Mouse (Mus musculus) kidney, adult 2 months (tissue): ENCODE results near the gene Ano6. TPM values are rescaled to one million over a fixed set of nuclear protein-coding genes. Genes with fewer than 3 reads are reported as not detected.

Experiments
- DNase-seq: peaks from one replicate; pipeline ENCODE4 v3.0.0; 2021
- H3K27ac ChIP-seq: fragments of 200-500 bp; 2 replicates; pipeline ENCODE4 v1.5.1; 2012; ENCODE audit warnings: low read depth, low read length, control low read depth, inconsistent platforms; ENCODE audit not compliant: insufficient read depth
- H3K27me3 ChIP-seq: fragments of 200-500 bp; replicated peaks from 2 replicates; pipeline ENCODE4 v1.6.1; 2012; ENCODE audit warnings: mild to moderate bottlenecking, moderate library complexity, low read length, inconsistent platforms; ENCODE audit not compliant: control insufficient read depth, insufficient read depth
- H3K36me3 ChIP-seq: fragments of 200-500 bp; 2 replicates; pipeline ENCODE4 v1.6.1; 2012; ENCODE audit warnings: mild to moderate bottlenecking, moderate library complexity, low read length, inconsistent platforms; ENCODE audit not compliant: control insufficient read depth, insufficient read depth
- H3K4me1 ChIP-seq: fragments of 200-500 bp; 2 replicates; pipeline ENCODE4 v1.6.1; 2011; ENCODE audit warnings: low read length; ENCODE audit not compliant: control insufficient read depth, insufficient read depth
- H3K4me3 ChIP-seq: fragments of 200-500 bp; 2 replicates; pipeline ENCODE4 v1.5.1; 2011; ENCODE audit warnings: mild to moderate bottlenecking, low read depth, low read length, control low read depth; ENCODE audit not compliant: insufficient read depth
- CTCF ChIP-seq: fragments of 200-500 bp; conservative IDR thresholded peaks from 2 replicates; pipeline ENCODE4 v1.5.1; 2011; ENCODE audit warnings: low read depth, mild to moderate bottlenecking, control low read depth, low read length, moderate library complexity, mixed read lengths; ENCODE audit not compliant: insufficient read depth, insufficient read length
- POLR2A ChIP-seq: fragments of 200-500 bp; IDR thresholded peaks from one replicate; pipeline ENCODE4 v1.6.1; 2011; ENCODE audit warnings: low read depth, low read length, control low read depth
- WGBS: fragments of 180-500 bp; shearing (Covaris S2); methylation state at CpG from one replicate; pipeline ENCODE4 v1.1.7; 2018; 5-methylcytosine and 5-hydroxymethylcytosine counted together
- polyA plus RNA-seq: library from polyadenylated mRNA; depleted of rRNA; stranded (reverse); fragments of >200 nt; gene quantifications from 2 replicates; pipeline ENCODE4 v1.2.3, GENCODE M21; 2012

Gene Ano6
- polyA plus RNA-seq, 1 experiment: 40.3 TPM

- Histone ChIP-seq H3K4me1 (no peaks in the 10 kb centered on the region), H3K36me3 (no peaks in the 10 kb centered on the region), H3K4me3 (no peak overlapping the region), H3K27ac (no peak overlapping the region), H3K27me3 (no peaks in the 10 kb centered on the region)
- 59% methylated on average over 6 of the region's 6 CpGs for WGBS
- no peak for DNase-seq
- no peak for TF ChIP-seq POLR2A
- TF ChIP-seq CTCF: no peak
Measured at GRCm38 (mm10) chr15:95944299-95944698, 153.7 kb downstream of the Ano6 start.

- 73% methylated on average over 11 of the region's 11 CpGs for WGBS
- no peak for DNase-seq
Measured at GRCm38 (mm10) chr15:95945951-95946708, 155.5 kb downstream of the Ano6 start.

GRCm38 (mm10) chr15:95948411-95948810 lies 157.8 kb downstream of the Ano6 start:
- no peaks in the 10 kb centered on the region for H3K4me1 ChIP-seq
- H3K4me3 ChIP-seq: no peak overlapping the region
- H3K36me3 ChIP-seq: no peaks in the 10 kb centered on the region
- no peak for DNase-seq
- no peak overlapping the region for H3K27ac ChIP-seq
- H3K27me3 ChIP-seq: no peaks in the 10 kb centered on the region
- 98% methylated on average over 18 of the region's 18 CpGs for WGBS
- TF ChIP-seq CTCF (no peak), POLR2A (no peak)

More at GRCm38 (mm10) chr15:95945951-95946708, 155.5 kb downstream of the Ano6 start:
- TF ChIP-seq CTCF: no peak
- no peak for TF ChIP-seq POLR2A
- no peaks in the 10 kb centered on the region for H3K4me1 ChIP-seq
- H3K4me3 ChIP-seq: no peak overlapping the region
- H3K27me3 ChIP-seq: no peaks in the 10 kb centered on the region
- H3K27ac ChIP-seq: no peak overlapping the region
- H3K36me3 ChIP-seq: no peaks in the 10 kb centered on the region

GRCm38 (mm10) chr15:95949336-95949735 lies 158.7 kb downstream of the Ano6 start:
- H3K4me1 ChIP-seq: no peaks in the 10 kb centered on the region
- H3K27me3 ChIP-seq: no peaks in the 10 kb centered on the region
- H3K4me3 ChIP-seq: no peak overlapping the region
- no peak overlapping the region for H3K27ac ChIP-seq
- TF ChIP-seq CTCF (no peak), POLR2A (no peak)
- DNase-seq: no peak
- H3K36me3 ChIP-seq: no peaks in the 10 kb centered on the region
- WGBS: 94% methylated on average over 13 of the region's 13 CpGs

- TF ChIP-seq CTCF (no peak), POLR2A (no peak)
- no peaks in the 10 kb centered on the region for H3K36me3 ChIP-seq
Measured at GRCm38 (mm10) chr15:95951497-95951896, 160.9 kb downstream of the Ano6 start.

GRCm38 (mm10) chr15:95956692-95957091 lies 166.0 kb downstream of the Ano6 start:
- 81% methylated on average over 3 of the region's 3 CpGs for WGBS
- no peaks in the 10 kb centered on the region for H3K27me3 ChIP-seq
- TF ChIP-seq CTCF: no peak
- no peak for TF ChIP-seq POLR2A
- DNase-seq: no peak
- no peaks in the 10 kb centered on the region for H3K36me3 ChIP-seq
- H3K27ac ChIP-seq: no peak overlapping the region
- no peaks in the 10 kb centered on the region for H3K4me1 ChIP-seq
- no peak overlapping the region for H3K4me3 ChIP-seq

More at GRCm38 (mm10) chr15:95951497-95951896, 160.9 kb downstream of the Ano6 start:
- no peak for DNase-seq
- Histone ChIP-seq H3K27ac (peak overlapping the region; percentile 42; the same call in 1 of the 2 replicates), H3K27me3 (no peaks in the 10 kb centered on the region), H3K4me3 (no peak overlapping the region), H3K4me1 (no peaks in the 10 kb centered on the region)
- WGBS: 59% methylated on average over 5 of the region's 5 CpGs

- no peaks in the 10 kb centered on the region; the same call in 1 of the 2 replicates for H3K4me1 ChIP-seq
- no peak overlapping the region for H3K27ac ChIP-seq
- TF ChIP-seq CTCF (no peak), POLR2A (no peak)
- peaks cover 1% of the 10 kb centered on the region; the same call in 1 of the 2 replicates for H3K36me3 ChIP-seq
- no peaks in the 10 kb centered on the region for H3K27me3 ChIP-seq
- DNase-seq: no peak
- 90% methylated on average over 3 of the region's 3 CpGs for WGBS
- H3K4me3 ChIP-seq: no peak overlapping the region
Measured at GRCm38 (mm10) chr15:95962411-95963123, 171.9 kb downstream of the Ano6 start.
